Mouse (Mus musculus) brown adipose tissue, adult 24 weeks (tissue): Measurements from ENCODE around the gene Naa38. TPM values are rescaled to one million over a fixed set of nuclear protein-coding genes. Genes with fewer than 3 reads are reported as not detected.
"Not testable (repeated sequence)": the region's sequence is repeated elsewhere in the genome, so short reads cannot be mapped to it uniquely, and the experiment has no call there.

ENCODE experiments used
- H3K27ac ChIP-seq: fragments of 200-500 bp; replicated peaks from 2 replicates; pipeline ENCODE4 v1.5.1; 2012; ENCODE audit warnings: low read depth, mild to moderate bottlenecking, low read length
- H3K4me1 ChIP-seq: fragments of 200-500 bp; 2 replicates; pipeline ENCODE4 v1.6.1; 2012; ENCODE audit warnings: low read length, mixed read lengths; ENCODE audit not compliant: control insufficient read depth, insufficient read depth, insufficient read length
- H3K4me3 ChIP-seq: fragments of 200-500 bp; 2 replicates; pipeline ENCODE4 v1.5.1; 2012; ENCODE audit warnings: low read depth, mild to moderate bottlenecking, low read length, moderate library complexity; ENCODE audit not compliant: insufficient read depth
- polyA plus RNA-seq: library from polyadenylated mRNA; stranded (reverse); fragments of >200 nt; gene quantifications from 2 replicates; pipeline ENCODE4 v1.2.4, GENCODE M21; 2012; ENCODE audit not compliant: missing spikeins, insufficient read depth, insufficient read length

The Naa38 gene
- 249 and 290 TPM in 2 replicates for polyA plus RNA-seq

GRCm38 (mm10) chr11:69395235-69395633, at the start of gene Naa38, which contains the start of gene Cyb5d1:
Gene Naa38, plus strand, starts transcription at chr11:69395487.
Gene Cyb5d1, minus strand, starts transcription at chr11:69395631.
- not testable (repeated sequence) for H3K4me1 ChIP-seq
- Histone ChIP-seq H3K27ac (peak within 1 kb of the TSS; percentile 99), H3K4me3 (peak within 1 kb of the TSS; percentile 85)

- Histone ChIP-seq H3K4me3 (no peak overlapping the region), H3K4me1 (no peaks in the 10 kb centered on the region), H3K27ac (no peak overlapping the region)
These were observed 48.8 kb upstream of the Naa38 start for GRCm38 (mm10) chr11:69346441-69346840.

DNA sequence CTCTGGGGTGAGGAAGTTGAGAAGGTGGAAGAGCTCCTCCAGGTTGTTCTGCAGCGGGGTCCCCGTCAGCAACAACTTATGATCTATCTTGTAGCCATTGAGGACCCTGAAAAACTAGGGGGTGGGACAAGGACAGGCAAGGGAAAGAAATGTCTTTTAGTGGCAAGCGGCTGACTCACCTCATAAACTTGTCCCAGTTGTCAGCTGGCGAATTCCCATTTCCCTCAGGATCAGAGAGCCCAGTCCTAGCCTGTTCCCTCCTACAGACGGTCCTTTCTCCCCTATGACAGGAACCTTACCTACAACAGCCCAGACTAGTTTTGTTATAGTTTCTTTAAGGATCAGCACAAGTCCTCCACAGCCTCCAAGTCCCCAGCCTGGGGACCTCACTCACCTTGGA, 38.7 kb upstream of the Naa38 start:
- no peak overlapping the region for H3K27ac ChIP-seq
- H3K4me1 ChIP-seq = no peaks in the 10 kb centered on the region
- H3K4me3 ChIP-seq = no peak overlapping the region

GRCm38 (mm10) chr11:69357690-69358089, 37.6 kb upstream of the Naa38 start:
- no peak overlapping the region for H3K27ac ChIP-seq
- no peaks in the 10 kb centered on the region for H3K4me1 ChIP-seq
- no peak overlapping the region for H3K4me3 ChIP-seq

DNA sequence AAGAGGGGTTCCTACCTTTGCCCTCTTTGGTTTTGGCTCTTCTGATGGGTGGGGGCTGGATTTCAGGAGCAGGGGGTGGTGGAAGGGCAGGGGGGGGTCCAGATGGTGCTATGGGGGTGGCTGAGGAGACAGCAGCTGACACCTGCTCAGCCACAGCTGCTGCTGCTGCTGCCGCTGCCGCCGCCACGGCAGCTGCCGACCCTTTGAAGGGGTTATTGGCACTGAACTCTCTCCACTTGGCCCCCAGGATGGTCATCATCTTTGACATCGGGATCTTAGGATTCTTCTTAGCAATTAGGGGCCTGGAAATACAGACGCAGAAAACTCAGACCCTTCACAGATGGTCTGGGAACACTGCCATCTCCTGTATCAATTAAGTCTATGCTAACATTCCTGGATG, 33.3 kb upstream of the Naa38 start:
- Histone ChIP-seq H3K27ac (no peak overlapping the region), H3K4me1 (peaks cover 19% of the 10 kb centered on the region), H3K4me3 (no peak overlapping the region)

DNA sequence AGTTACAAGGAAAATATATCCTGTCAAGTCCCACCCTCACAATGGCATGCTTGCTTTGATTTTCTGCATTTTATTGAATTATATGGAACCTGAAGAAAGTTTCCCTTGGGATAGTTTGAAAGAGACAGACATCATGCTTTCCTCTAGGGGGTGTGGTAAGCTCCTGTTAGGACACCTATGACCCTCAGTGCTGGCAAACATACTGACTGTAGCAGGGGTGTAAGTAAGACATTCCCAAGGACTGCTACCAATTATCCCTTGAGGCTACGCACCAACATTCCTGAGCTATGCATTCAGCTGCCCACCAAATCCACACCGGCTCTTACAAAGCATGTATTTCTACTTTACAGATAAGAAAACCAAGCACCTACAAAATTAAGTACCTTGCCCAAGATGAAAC, 32.8 kb upstream of the Naa38 start:
- H3K27ac ChIP-seq = no peak overlapping the region
- H3K4me1 ChIP-seq = peaks cover 21% of the 10 kb centered on the region
- H3K4me3 ChIP-seq = no peak overlapping the region

GRCm38 (mm10) chr11:69364376-69364775, 30.9 kb upstream of the Naa38 start:
- peak overlapping the region; percentile 93 for H3K27ac ChIP-seq
- peaks cover 25% of the 10 kb centered on the region for H3K4me1 ChIP-seq
- peak overlapping the region; percentile 42 for H3K4me3 ChIP-seq

DNA sequence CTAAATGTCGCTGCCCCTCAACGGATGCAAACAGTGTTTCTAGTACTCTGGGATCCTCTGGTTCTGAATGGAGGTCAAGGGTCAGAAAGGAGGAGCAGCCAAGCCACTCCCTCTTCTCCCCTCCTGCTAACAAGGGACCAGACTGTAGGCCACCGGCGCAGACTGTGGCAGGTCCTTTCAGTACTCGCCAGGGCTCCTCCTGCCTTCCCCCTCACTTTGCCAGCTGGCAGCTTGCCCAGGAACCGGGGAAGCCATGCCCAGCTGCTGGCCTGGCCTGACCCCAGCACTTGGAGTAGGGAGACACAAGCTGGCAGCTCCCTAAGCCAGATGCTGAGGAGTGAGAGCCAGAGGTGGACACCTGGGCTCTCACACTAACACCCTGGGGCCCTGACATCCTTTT, 30.4 kb upstream of the Naa38 start:
- H3K4me1 ChIP-seq = peaks cover 25% of the 10 kb centered on the region
- H3K4me3 ChIP-seq = peak overlapping the region; percentile 42
- H3K27ac ChIP-seq = peak overlapping the region; percentile 93

DNA sequence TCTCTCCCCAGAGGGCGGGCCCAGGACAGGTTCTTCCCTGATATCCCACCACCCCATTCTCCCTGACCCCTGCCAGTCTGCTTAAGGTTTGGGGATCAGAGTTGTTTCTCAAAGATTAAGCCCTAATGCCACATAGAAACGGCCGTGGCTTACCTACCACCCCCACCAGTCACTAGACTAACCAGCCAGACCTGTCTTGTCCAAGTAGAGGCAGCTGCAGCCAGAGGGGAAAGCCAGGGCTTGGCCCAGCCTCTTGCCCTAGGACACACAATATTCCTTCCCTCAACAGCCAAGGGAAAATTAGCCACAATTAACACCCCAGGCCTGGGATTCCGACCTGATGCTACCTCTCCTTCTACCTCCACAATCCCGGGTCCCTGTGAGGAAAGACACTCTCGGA, 29.6 kb upstream of the Naa38 start:
- Histone ChIP-seq H3K4me3 (peak overlapping the region; percentile 45), H3K4me1 (peaks cover 25% of the 10 kb centered on the region), H3K27ac (peak overlapping the region; percentile 93)

- peak overlapping the region; percentile 93 for H3K27ac ChIP-seq
- H3K4me1 ChIP-seq = peaks cover 25% of the 10 kb centered on the region
- peak overlapping the region; percentile 45 for H3K4me3 ChIP-seq
These were observed 29.0 kb upstream of the Naa38 start for GRCm38 (mm10) chr11:69366157-69366854.

DNA sequence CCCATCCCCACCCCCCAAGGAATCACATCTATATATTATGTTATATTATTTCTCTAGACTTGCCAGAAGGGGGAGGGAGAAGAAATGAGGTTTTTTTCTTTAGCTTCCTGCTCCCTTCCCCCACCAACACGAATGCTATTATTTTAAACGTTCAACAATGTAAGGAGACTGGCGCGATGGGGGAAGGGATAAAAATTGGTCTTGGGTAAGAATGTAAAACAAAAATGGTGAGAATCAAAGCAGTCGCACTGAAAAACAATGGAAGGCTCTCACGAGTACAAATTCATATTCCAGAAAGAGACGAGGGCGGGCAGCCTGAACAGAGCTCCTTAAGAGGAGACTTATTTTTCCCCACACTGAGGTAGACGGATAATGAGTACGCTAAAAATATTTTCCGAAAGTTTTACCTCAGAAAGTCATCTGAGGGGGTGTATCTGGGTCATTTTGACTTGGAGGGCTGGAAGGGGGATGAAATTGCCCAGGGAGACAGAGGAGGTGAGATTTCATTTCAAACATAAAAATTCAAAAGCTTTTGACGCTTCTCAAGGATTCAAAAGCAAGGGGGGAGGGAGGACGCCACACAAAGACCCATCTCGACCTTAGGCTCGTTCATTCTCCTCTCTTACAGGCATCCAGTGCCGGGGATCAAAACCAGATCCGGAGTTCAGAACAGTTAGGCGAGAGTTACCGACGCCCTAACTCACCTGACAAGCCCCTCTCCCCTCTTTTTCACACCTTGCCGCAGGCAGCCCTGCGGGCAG, 28.3 kb upstream of the Naa38 start:
- Histone ChIP-seq H3K27ac (peak overlapping the region; percentile 81), H3K4me3 (peak overlapping the region; percentile 91), H3K4me1 (peaks cover 25% of the 10 kb centered on the region)

- H3K27ac ChIP-seq = peak overlapping the region; percentile 81
- H3K4me3 ChIP-seq = peak overlapping the region; percentile 91
- H3K4me1 ChIP-seq = peaks cover 25% of the 10 kb centered on the region
These were observed 27.5 kb upstream of the Naa38 start for GRCm38 (mm10) chr11:69367616-69368355.

- peaks cover 25% of the 10 kb centered on the region for H3K4me1 ChIP-seq
These were observed 26.7 kb upstream of the Naa38 start for GRCm38 (mm10) chr11:69368356-69369214.

DNA sequence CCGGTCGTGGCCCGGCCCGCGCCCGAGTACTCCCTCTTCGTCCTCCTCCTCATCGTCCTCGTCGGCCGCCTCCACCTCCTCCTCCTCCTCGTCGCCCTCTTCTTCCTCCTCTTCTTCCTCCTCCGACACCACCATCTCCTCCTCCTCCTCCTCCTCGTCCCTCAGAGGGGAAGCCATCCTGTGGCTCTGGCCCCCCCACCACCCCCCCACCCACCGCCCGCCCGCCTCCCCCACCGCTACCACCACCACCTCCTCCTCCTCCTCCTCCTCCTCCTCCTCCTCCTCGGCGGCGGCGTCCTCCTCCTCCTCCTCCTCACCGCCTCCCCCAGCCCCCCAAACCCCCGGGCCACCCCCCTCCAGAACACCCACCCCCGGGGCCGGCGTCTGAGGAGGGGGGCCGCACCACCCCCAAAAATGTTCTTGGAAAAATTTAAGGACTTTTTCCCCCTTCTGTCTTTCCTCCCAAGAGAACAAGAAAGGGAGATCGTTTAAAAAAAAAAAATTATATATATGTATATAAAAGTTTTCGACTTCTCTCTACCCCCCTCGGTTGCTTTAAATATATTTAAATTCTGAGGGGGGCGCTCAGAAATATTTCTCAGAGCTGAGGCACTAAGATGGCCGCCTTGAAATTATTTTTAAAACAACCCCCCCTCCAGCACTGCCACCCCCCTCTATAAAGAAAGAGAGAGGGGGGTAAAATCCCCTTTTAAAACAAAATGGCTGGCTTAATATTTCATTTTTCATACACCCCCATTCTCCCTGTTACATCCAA, 25.9 kb upstream of the Naa38 start, which contains the start of gene Chd3:
Chd3 (minus strand) TSS at position 192 of the 775 bp plus-strand sequence.
- peak within 1 kb of the TSS; percentile 76 for H3K27ac ChIP-seq
- peaks cover 21% of the 10 kb centered on the region for H3K4me1 ChIP-seq
- peak within 1 kb of the TSS; percentile 91 for H3K4me3 ChIP-seq

More at GRCm38 (mm10) chr11:69368356-69369214, 26.7 kb upstream of the Naa38 start:
- H3K27ac ChIP-seq = peak overlapping the region; percentile 76
- peak overlapping the region; percentile 91 for H3K4me3 ChIP-seq
